Mouse (Mus musculus) megakaryocyte, adult 5-6 weeks (primary cell): ENCODE measurements at regions not wholly inside any gene's neighbourhood (a gene's known extent, or its start where the extent isn't known, plus 50 kb on each side); places are given as distances from the start of the nearest gene placed in this dataset.
A peak's percentile ranks its signal among the peaks of the same experiment; 100 is the strongest.

ENCODE experiments used
- ATAC-seq: 2 replicates; pipeline ENCODE4 v1.8.0; 2016; ENCODE audit warnings: mild to moderate bottlenecking, inconsistent platforms; ENCODE audit not compliant: poor library complexity, severe bottlenecking

DNA sequence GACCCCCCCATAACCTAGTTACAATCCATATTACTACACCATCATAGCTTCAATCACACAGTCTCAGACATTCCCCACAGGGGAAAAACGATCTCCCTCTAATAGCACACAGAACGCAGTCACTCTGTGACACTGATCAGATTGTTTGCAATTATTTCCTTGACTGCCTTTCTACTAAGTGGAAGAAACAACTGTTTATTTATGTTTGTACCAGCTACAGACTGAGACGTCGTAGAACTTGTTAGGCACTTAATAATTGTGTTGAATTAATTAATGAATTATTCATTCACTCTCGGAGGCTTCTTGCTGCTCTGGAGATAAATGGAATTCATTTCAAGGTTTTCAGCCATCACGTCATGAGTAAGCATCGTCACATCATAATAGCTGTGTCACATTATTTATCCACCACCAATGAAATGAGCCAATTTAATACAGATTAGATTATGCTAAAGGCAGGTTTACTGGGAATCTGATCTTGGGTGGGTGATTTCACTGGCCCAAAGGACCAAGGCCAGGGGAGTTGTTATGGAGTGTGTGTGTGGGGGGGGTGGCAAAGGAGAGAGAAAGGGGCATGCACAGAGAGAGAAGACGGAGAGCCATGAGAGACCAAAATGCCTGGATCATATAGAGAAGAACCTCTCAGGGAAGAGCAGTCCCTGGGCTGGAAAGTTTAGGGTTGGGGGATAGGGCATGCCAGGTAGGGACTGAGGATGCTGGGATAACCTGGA, 355.7 kb upstream of the Zwint start:
- ATAC-seq = no peak

DNA sequence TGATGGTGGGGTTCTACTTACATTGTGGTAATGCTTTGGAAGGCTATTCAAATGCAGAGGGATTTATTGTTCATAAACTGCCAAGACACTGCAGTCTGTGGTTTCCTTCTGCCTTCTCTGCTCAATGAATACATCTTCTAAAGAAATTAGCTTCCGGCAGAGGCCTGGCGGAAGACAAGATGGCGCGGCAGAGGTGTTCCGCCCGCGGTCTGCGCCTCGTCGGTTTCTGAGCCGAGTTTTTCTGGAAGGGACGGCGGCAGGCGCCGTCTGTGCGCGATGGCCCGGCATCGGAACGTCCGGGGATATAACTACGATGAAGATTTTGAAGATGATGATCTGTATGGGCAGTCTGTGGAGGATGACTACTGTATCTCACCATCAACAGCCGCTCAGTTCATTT, 345.6 kb upstream of the Zwint start:
- ATAC-seq = peak; percentile 82

DNA sequence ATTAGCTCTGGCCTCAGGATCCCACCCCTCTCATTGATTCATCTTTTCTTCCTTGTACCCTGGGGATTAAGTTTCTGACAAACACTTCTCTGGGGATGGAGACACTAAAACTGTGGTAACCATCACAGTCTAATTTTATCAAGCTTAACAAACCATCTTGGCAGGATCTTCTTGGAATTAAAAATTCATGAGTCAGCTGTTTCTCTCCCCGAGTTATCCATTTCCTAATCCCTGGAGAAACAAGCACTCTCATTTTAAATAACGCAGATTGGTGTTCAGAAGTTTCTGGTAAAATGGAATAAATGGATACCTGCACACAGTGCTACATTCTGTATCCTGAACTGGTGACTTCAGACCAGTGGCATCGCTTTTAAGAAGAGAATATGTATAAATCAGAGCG, 336.3 kb upstream of the Zwint start:
- no peak for ATAC-seq

DNA sequence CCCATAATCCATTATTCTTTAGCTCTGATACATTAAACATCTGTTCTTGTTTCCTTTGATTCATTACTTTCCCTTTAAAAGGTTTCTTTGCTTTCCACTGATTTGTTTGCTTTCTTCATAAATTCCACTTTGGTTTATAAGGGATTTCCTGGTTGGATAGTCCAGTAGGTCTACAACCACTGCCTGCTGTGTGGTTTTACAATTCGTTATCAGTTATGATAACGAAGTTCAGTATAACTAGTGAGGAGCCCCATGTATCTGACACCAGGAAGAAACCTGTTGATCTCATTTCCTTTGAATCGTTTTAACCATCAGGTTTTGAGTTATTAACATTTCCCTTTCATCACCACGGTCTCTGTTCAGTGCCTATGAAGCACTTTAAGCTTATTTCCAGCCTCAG, 334.3 kb upstream of the Zwint start:
- no peak for ATAC-seq

- ATAC-seq = no peak
These were observed 328.0 kb upstream of the Zwint start for GRCm38 (mm10) chr10:72326624-72327023.

GRCm38 (mm10) chr10:72347253-72347652, 307.4 kb upstream of the Zwint start:
- ATAC-seq = no peak

DNA sequence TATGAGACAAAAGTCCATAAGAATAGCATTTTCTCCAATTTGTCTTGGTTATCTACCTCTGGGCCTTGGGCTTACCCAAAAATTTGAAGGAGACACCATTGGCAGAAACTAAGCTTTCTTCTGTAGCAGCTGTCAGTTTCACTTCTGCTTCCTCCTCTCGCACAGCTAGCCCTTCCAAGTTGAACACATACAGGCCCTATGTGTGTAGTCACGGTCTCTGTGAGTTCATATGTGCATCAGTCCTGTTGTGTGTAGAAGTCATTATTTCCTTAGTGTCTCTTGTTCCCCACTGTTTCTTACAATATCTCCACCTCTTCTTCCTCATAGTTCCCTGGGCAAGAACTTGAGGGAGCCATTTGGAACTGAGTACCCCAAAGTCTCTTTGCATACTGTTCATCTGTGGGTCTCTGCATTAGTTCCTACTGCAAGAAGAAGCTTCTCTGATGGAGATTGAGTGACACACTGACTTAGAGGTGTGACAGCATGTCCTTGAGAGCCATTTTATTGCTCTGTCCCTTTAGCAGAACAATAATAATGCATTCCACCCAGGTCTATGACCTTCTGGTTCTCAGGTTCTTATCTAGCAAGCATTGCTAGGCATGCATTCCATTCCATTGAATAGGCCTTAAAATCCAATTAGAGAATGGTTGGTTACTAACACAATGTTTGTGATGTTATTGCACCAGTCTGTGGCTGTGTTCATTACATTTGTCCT, 306.5 kb upstream of the Zwint start:
- peak; percentile 74 for ATAC-seq

DNA sequence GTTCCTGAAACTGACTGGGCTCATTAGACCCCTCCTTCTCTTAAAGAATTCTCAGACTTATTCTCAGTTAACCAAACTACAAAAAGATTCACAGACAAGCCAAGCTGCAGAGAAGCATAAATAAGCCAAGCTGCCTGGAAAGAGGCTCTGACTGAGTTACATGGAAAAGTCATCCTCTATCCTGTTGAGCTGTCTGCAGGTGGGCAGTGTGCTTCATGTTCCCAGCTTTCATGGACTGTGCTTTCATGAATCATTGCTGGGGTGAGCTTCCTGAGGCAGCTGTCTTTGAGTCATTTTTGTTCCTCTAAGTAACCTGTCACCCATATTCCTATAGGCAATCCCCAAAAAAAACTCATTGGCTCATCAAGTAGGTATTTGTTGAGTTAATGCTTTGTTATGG, 301.8 kb upstream of the Zwint start:
- no peak for ATAC-seq

GRCm38 (mm10) chr10:72353515-72353914, 301.1 kb upstream of the Zwint start:
- ATAC-seq = no peak

DNA sequence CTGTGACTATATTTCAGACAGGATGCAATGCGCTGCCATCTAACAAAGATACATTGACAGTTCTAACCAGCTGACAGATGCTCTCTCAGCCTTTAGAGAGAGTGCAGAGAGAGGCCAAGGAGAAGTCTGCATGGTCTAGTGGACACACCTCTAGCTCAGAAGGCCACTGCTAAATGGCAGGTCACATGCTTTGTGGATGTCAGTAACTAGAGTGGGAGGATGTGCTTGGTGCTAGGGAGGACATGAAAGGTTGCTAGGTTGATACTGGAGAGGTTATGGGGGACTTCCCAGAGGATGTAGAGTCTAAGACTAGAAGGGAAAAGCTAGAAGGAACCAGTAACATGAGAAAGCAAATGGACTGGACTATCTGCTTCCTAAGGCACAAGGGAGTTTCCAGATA, 271.3 kb upstream of the Zwint start:
- no peak for ATAC-seq

GRCm38 (mm10) chr10:72384826-72385225, 269.8 kb upstream of the Zwint start:
- no peak for ATAC-seq

GRCm38 (mm10) chr10:72391397-72391796, 263.2 kb upstream of the Zwint start:
- ATAC-seq = no peak

- ATAC-seq = no peak
These were observed 261.2 kb upstream of the Zwint start for GRCm38 (mm10) chr10:72393279-72394041.

DNA sequence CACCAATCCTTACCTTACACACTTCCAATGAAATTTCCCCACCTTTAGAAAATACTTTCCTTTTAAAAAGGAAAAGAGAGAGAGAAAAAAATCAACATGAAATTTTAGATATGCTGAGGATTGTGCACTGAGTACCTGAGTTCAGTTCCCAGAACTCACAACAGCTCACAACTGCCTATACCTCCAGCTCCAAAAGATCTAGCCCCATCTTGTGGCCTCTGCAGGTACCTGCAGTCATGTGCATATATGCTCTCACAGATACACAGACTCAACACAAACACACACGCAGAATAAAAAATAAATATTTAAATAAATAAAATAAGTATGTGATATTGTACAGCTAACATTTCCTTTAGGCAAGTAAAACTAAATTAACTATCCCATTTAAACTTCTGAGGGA, 260.3 kb upstream of the Zwint start:
- no peak for ATAC-seq

- no peak for ATAC-seq
These were observed 251.4 kb upstream of the Zwint start for GRCm38 (mm10) chr10:72403290-72403689.

- ATAC-seq = no peak
These were observed 244.3 kb upstream of the Zwint start for GRCm38 (mm10) chr10:72410305-72410704.

- no peak for ATAC-seq
These were observed 243.0 kb upstream of the Zwint start for GRCm38 (mm10) chr10:72411670-72412069.

DNA sequence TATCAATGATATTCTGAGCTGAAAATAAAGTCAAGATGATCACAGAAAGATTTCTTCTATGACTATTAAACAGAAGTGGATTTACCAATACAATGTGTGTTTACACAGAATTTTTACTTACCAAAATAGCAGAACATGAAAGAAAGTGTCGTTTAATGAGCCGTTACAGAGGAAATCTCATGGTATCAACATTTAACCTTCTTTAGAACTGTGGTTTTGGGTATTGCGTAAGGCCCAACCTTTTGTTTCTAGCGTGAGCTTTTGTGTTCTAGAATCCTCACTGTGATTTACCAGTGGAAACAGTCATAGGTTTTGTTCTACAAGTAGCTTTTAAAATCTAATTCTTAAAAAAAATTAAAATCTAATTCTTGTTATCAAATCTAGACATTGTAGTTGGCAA, 200.0 kb upstream of the Zwint start:
- no peak for ATAC-seq

DNA sequence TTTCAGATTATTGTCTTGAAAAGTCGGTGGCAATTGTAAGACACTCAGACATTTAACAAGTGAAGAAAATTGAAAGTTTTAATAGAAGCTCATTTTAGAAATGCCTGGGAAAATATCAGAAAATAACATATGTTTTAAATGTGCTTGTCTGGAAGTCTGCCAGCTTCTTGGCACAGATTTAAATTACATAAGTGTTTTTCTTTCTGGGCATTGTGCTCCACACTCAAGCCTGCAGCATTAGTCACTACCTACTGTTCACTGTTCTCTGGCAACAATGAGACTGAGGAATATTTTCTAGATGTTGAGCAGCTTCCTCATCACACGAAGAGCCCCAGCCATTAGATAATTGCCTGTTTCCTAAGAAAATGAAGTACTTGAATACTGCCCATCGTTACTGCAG, 170.3 kb upstream of the Zwint start:
- no peak for ATAC-seq

DNA sequence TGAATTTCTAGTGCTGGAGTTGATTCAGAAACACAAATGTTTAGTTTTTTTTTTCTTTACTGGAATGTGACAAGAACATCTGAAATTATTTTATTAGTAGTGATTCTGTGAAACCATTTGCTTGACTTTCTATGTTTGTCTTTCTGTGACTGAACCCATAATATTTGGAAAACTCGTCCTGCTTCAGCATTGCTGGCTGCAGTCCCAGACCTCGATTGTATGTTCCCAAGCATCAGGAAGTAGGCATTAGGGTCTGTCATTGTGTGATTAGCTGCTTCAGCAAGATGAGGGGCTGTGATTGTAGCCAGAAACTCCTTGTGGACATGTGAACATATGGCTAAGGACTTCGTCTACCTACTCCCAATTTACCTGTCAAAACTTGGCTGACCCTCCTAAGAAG, 122.2 kb upstream of the Zwint start:
- ATAC-seq = no peak

DNA sequence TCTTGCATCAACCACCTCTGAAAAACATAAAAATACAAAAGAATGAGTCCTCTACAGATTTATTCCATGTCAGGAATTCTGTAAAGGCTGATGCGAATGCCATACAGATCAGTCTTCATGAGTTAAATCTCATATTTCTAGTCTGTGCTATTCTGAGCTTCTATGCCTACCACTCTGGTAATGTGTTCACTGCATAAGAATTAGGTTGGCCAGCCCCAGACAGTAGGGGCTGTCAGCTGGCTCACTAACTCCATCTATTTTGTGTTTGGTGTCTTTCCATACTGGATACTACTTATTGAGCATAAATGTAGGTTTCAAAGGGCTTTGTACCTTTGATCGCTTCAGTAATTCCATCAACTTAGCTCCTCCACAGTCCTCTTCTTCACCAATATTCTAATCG, 121.2 kb upstream of the Zwint start:
- no peak for ATAC-seq

DNA sequence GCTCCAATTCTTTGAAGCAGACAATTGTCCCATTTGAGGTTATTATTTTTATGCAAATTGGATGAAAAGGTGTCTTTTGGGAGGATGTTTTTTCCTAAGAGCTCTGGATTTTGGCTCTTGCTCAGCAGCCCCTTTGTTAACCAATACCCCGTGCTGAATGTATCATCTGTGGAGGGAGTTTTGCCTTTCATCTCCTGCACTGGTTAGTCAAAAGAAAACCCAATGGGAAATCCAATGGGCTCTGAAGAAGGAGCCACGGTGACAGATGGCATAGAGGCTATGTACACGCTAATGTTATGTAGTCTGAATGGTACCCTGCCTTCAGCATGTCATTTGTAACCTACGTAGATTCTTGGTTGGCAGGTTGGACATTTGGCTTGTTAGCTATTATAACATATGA, 120.8 kb upstream of the Zwint start:
- no peak for ATAC-seq
